Mouse (Mus musculus): Measurements from ENCODE around the gene Gm4513.
"Not testable (repeated sequence)": the region's sequence is repeated elsewhere in the genome, so short reads cannot be mapped to it uniquely, and the experiment has no call there.

The Gm4513 gene

DNA sequence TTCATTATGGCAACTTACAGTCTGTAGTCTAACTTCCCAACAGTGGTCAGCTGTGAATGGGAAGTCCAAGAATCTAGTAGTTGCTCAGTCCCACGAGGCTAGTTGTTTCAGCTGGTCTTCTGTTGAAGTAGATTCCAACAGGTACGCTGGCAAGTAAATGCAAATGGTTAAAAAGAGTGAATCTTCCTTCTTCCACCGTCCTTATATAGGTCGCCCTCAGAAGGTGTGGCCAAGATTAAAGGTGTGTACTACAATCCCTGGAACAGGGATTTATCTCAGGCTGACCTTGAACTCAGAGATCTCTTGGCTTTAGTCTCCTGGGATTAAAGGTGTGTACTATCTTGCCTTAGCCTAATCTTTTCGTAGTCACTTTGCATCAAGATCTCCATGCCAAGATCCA is at the start of gene Gm4513:
Gene Gm4513 (minus strand): TSS at position 101 of the 400 bp plus-strand sequence.
- DNase-seq (ENCODE audit: low spot score in 2 of 2): not testable (repeated sequence)

DNA sequence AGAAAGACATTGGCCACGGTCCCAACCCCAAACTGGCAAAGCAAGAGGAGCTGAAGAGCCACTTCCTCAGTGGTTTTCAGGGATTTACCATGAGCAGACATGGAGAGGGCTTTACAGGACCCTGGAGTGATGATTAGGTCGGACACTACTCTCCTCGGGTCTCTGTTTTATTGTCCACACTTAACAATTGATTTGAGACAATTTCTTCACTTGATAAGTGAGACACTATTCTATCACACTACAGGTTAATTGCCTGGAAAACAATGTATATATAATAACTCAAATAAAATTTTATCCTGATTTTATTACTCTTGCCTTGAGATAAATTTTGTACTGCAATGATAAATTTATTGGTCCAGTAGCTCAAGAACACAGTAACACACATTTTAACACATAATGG is 22.7 kb downstream of the Gm4513 start, which contains the start of gene Gm4141:
Gene Gm4141 (minus strand): TSS at position 101 of the 400 bp plus-strand sequence.
- not testable (repeated sequence) for DNase-seq (ENCODE audit: low spot score in 2 of 2)

DNA sequence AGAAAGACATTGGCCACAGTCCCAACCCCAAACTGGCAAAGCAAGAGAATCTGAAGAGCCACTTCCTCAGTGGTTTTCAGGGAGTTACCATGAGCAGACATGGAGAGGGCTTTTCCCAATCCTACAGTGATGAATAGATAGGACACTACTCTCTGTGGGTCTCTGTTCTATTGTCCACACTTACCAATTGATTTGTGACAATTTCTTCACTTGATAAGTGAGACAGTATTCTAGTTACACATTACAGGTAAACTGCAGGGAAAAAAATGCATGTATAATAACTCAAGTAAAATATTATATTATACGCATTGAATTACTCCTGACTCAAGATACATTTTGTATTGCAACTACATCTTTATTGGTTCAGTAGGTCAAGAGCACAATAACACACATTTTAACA is 53.2 kb downstream of the Gm4513 start, which contains the start of gene Gm5726:
Gene Gm5726 (minus strand): TSS at position 101 of the 400 bp plus-strand sequence.
- not testable (repeated sequence) for DNase-seq (ENCODE audit: low spot score in 2 of 2)

All from spleen, postnatal 4 days (tissue).